Mouse (Mus musculus) limb, embryonic 12.5 days (tissue): ENCODE results near the gene Papss1. TPM values are rescaled to one million over a fixed set of nuclear protein-coding genes. Genes with fewer than 3 reads are reported as not detected.

ENCODE experiments used
- ATAC-seq: fragments of 200-750 bp; cut with Nextera tagmentation; 2 replicates; pipeline ENCODE4 v1.8.0; 2017; ENCODE audit warnings: low read depth, moderate TSS enrichment; ENCODE audit not compliant: insufficient number of reproducible peaks, insufficient read depth, low FRiP score, low TSS enrichment
- H3K27ac ChIP-seq: fragments of 300-500 bp; sonication (generic); 2 replicates; pipeline ENCODE4 v1.5.1; 2016; ENCODE audit warnings: mild to moderate bottlenecking, moderate library complexity
- H3K27me3 ChIP-seq: fragments of 300-500 bp; sonication (generic); 2 replicates; pipeline ENCODE4 v1.6.1; 2016; ENCODE audit warnings: mild to moderate bottlenecking, moderate library complexity
- H3K36me3 ChIP-seq: fragments of 300-500 bp; sonication (generic); 2 replicates; pipeline ENCODE4 v1.6.1; 2016; ENCODE audit warnings: mild to moderate bottlenecking, moderate library complexity
- H3K4me1 ChIP-seq: fragments of 300-500 bp; sonication (generic); replicated peaks from 2 replicates; pipeline ENCODE4 v1.6.1; 2016
- H3K4me2 ChIP-seq: fragments of 300-500 bp; sonication (generic); 2 replicates; pipeline ENCODE4 v1.6.1; 2016; ENCODE audit warnings: mild to moderate bottlenecking, moderate library complexity
- H3K4me3 ChIP-seq: fragments of 300-500 bp; sonication (generic); replicated peaks from 2 replicates; pipeline ENCODE4 v1.5.1; 2016; ENCODE audit warnings: mild to moderate bottlenecking
- H3K9ac ChIP-seq: fragments of 300-500 bp; sonication (generic); replicated peaks from 2 replicates; pipeline ENCODE4 v1.6.1; 2016; ENCODE audit warnings: mild to moderate bottlenecking, moderate library complexity
- H3K9me3 ChIP-seq: fragments of 300-500 bp; sonication (generic); 2 replicates; pipeline ENCODE4 v1.6.1; 2016; ENCODE audit warnings: mild to moderate bottlenecking, moderate library complexity
- WGBS: fragments of 180-500 bp; shearing (Covaris S2); methylation state at CpG from one replicate; pipeline ENCODE4 v1.1.7; 2016; 5-methylcytosine and 5-hydroxymethylcytosine counted together
- polyA plus RNA-seq: library from polyadenylated mRNA; unstranded; fragments of >200 nt; fragmentation: Nextera tagmentation; extraction: Ambion mirVana; gene quantifications from 2 replicates; pipeline ENCODE4 v1.2.1, GENCODE M21; 2016

The Papss1 gene
- polyA plus RNA-seq, 1 experiment from 2014 or later = 129 TPM

DNA sequence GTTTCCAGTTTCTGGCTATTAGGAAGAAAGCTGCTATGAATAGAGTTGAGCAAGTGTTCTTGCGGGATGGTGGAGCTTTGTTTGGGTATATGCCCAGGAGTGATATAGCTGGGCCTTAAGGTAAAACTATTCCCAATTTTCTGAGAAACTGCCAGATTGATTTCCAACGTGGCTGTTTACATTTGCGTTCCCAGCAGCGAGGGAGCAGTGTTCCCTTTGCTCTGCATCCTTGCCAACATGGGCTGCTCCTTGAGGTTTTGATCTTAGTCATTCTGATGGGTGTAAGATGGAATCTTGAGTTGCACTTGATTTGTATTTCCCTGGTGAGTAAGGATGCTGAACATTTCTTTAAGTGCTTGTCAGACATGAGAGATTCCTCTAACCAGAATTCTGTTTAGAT, 14.5 kb upstream of the Papss1 start:
- no peak overlapping the region for H3K4me2 ChIP-seq
- H3K27me3 ChIP-seq = no peaks in the 10 kb centered on the region
- H3K36me3 ChIP-seq = no peaks in the 10 kb centered on the region
- no peaks in the 10 kb centered on the region for H3K9me3 ChIP-seq
- 82% methylated on average over 4 of the region's 4 CpGs for WGBS
- no peaks in the 10 kb centered on the region for H3K4me1 ChIP-seq
- H3K27ac ChIP-seq = no peak overlapping the region
- no peak for ATAC-seq
- no peak overlapping the region for H3K4me3 ChIP-seq
- no peak overlapping the region for H3K9ac ChIP-seq

DNA sequence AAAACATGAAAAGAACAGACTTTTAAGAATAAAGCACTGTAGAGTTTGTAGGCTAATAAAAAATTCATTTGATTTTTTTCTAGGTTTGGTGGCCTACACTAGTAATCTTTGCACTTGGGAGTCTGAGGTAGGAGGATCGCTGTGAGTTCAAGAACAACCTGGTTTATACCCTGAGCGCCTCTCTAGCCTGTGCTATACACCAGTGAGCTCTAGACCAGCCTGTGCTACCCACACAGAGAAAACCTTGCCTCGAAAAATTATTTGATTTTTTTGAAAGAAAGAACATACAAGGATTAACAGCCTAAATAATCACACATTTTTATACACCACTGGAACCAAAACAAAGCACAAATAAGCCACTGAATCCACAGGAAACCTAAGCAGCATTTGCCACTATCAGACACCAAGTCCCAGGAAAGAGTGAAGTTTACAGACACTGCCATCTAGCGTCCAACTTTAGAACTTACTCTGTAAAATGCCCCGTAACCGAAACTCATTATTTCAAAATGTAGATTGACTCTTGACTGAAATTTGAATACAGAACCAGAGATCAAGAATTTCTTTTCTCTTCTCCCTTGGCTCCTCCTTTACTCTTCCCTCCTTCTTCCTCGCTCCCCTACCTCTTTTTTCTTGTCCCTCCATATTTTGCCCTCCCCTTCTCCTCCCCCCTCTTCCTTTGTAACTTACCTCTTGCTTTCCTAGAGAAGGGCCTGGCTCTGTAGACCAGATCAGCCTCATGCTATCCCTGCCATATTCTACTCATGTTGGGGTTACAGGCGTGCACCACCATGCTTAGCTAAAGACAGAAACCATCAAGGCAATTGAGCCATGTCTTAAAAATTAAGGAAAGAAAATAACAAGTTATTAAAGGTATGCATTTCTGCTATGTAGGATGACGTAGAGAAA, 12.0 kb upstream of the Papss1 start:
- ATAC-seq = no peak
- no peaks in the 10 kb centered on the region for H3K27me3 ChIP-seq
- H3K4me2 ChIP-seq = no peak overlapping the region
- no peak overlapping the region for H3K9ac ChIP-seq
- no peak overlapping the region for H3K27ac ChIP-seq
- H3K4me1 ChIP-seq = no peaks in the 10 kb centered on the region
- H3K9me3 ChIP-seq = no peaks in the 10 kb centered on the region
- no peaks in the 10 kb centered on the region for H3K36me3 ChIP-seq
- WGBS = 45% methylated on average over 9 of the region's 9 CpGs
- no peak overlapping the region for H3K4me3 ChIP-seq

- Histone ChIP-seq H3K9ac (no peak overlapping the region), H3K36me3 (no peaks in the 10 kb centered on the region), H3K27me3 (no peaks in the 10 kb centered on the region), H3K4me3 (no peak overlapping the region), H3K4me2 (no peak overlapping the region), H3K27ac (no peak overlapping the region), H3K9me3 (no peaks in the 10 kb centered on the region), H3K4me1 (peaks cover 6% of the 10 kb centered on the region)
- ATAC-seq = no peak
Observed at GRCm38 (mm10) chr3:131555771-131556170, 8.8 kb upstream of the Papss1 start.

GRCm38 (mm10) chr3:131561591-131561990, 3.0 kb upstream of the Papss1 start:
- no peaks in the 10 kb centered on the region for H3K9me3 ChIP-seq
- H3K4me1 ChIP-seq = peaks cover 25% of the 10 kb centered on the region
- no peaks in the 10 kb centered on the region for H3K27me3 ChIP-seq
- no peak overlapping the region for H3K27ac ChIP-seq
- H3K4me3 ChIP-seq = no peak overlapping the region
- H3K9ac ChIP-seq = no peak overlapping the region
- no peak overlapping the region for H3K4me2 ChIP-seq
- ATAC-seq = no peak
- no peaks in the 10 kb centered on the region for H3K36me3 ChIP-seq

DNA sequence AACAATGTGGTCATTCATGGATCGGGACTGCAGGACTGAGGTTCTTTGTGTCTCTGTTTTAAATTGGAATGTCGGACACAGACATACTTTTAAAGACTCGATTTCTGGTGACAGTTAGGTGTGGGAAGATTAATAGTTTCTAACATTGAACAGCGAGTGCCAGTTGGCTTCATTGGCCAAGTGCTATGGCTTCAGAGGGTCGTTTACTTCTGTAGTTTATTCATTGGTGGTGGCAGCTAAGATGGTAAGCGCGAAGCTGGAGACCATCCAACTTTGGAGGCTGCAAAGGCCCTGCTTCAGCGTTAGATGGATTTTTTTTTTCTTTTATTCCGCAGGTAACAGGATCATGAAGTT, 666 bp downstream of the Papss1 start:
- 3% methylated on average over 9 of the region's 9 CpGs for WGBS
- Histone ChIP-seq H3K9me3 (no peaks in the 10 kb centered on the region), H3K9ac (peak overlapping the region; percentile 85), H3K4me1 (peaks cover 23% of the 10 kb centered on the region), H3K36me3 (peaks cover 15% of the 10 kb centered on the region; the same call in 1 of the 2 replicates), H3K27ac (peak overlapping the region; percentile 97), H3K4me3 (peak overlapping the region; percentile 83), H3K4me2 (peak overlapping the region; percentile 69), H3K27me3 (no peaks in the 10 kb centered on the region)
- ATAC-seq = no peak

DNA sequence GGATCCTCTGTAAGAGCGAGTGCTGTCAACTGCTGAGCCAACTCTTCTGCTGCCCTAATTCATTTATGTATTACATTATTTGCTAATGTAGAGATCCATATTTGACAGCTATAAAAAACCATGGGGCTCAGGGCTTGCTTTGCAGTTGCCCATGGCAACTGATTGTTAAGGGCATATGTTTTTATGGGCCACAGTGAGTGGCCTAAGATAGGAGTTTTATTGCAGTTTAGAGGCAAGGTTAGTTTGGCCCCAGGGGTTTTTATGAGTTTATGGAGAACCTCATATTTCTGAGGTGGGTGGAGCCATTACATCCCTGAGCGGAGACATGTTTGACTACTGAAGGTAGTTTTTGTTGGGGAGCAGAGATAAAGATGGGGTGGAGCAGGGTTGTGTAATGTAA, 1.7 kb downstream of the Papss1 start:
- Histone ChIP-seq H3K4me3 (peak overlapping the region; percentile 83), H3K27me3 (no peaks in the 10 kb centered on the region), H3K4me2 (peak overlapping the region; percentile 69), H3K36me3 (peaks cover 16% of the 10 kb centered on the region; the same call in 1 of the 2 replicates), H3K9me3 (no peaks in the 10 kb centered on the region), H3K4me1 (peaks cover 23% of the 10 kb centered on the region), H3K27ac (no peak overlapping the region), H3K9ac (no peak overlapping the region; the same call in 1 of the 2 replicates)
- ATAC-seq = no peak
- 71% methylated on average over 2 of the region's 2 CpGs for WGBS

GRCm38 (mm10) chr3:131570506-131570905, 5.9 kb downstream of the Papss1 start:
- H3K4me2 ChIP-seq = no peak overlapping the region
- ATAC-seq = no peak
- H3K4me3 ChIP-seq = no peak overlapping the region
- H3K9me3 ChIP-seq = no peaks in the 10 kb centered on the region
- peaks cover 23% of the 10 kb centered on the region; the same call in 1 of the 2 replicates for H3K36me3 ChIP-seq
- 47% methylated on average over 1 of the region's 1 CpGs for WGBS
- H3K4me1 ChIP-seq = peaks cover 15% of the 10 kb centered on the region
- H3K27me3 ChIP-seq = no peaks in the 10 kb centered on the region
- H3K9ac ChIP-seq = no peak overlapping the region
- H3K27ac ChIP-seq = no peak overlapping the region

- Histone ChIP-seq H3K9me3 (no peaks in the 10 kb centered on the region), H3K36me3 (peaks cover 27% of the 10 kb centered on the region), H3K27me3 (no peaks in the 10 kb centered on the region), H3K27ac (no peak overlapping the region), H3K4me2 (no peak overlapping the region), H3K4me1 (0 out of 2 replicates have a peak, but pooled peaks cover 7% of the 10 kb centered on the region), H3K9ac (no peak overlapping the region), H3K4me3 (no peak overlapping the region)
- ATAC-seq = no peak
- 88% methylated on average over 3 of the region's 3 CpGs for whole genome bisulfite sequencing
Observed at GRCm38 (mm10) chr3:131573555-131573954, 9.0 kb downstream of the Papss1 start.

DNA sequence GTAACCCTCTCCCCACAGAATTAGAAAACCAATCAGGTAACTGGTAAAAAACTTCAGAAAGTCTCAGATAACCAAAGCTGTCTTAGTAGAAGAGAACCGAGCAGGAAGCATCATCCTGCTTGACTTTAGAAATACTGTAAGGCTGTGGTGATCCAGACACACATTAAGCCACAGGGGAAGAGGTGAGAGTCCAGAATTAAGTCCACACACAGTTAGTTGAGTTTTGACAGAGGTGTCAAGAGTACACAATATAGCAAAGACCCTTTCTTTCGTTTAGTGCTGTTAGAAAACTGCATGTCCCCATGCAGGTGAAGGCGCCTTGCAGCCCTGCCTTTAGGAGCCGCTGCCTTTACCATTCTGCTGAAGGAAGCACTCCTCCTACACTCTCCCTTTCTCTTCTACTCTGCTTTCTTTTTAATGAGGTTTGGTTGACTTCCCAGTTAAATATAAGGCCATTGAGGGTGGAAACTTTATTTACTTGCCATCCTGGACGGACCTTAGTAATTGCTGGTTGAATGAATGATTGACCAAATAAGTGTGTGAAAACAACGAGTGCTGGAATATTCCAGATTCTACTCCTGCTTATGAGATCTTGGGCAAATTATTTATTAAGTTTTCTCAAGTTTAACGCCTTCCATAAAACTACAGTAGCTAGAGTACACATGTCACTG, 14.0 kb downstream of the Papss1 start:
- Histone ChIP-seq H3K4me2 (no peak overlapping the region), H3K4me1 (0 out of 2 replicates have a peak, but pooled peaks cover 9% of the 10 kb centered on the region), H3K27me3 (no peaks in the 10 kb centered on the region), H3K27ac (no peak overlapping the region), H3K9me3 (no peaks in the 10 kb centered on the region), H3K4me3 (no peak overlapping the region), H3K36me3 (peaks cover 55% of the 10 kb centered on the region), H3K9ac (no peak overlapping the region)
- ATAC-seq = no peak
- 88% methylated on average over 7 of the region's 7 CpGs for WGBS

DNA sequence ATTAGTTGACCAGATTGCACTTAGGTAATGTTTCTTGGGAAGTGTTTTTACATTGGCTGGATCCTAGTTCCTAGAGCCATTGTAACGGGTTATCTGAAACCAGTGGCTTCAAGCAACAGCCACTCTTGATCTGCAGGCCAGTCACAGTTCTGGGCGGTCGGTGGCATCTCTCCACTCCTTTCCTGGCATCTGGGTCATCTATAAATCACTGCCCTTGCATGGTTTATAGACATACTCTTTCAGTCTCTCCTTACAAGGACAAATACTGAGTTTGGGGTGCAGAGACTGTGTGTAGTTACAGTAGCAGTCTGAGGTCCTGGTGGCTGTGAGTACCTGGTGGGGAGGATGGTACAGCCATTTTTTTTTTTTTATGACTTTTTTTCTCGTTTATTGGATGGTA, 15.5 kb downstream of the Papss1 start:
- ATAC-seq = no peak
- H3K36me3 ChIP-seq = peaks cover 63% of the 10 kb centered on the region
- no peaks in the 10 kb centered on the region for H3K9me3 ChIP-seq
- 80% methylated on average over 4 of the region's 4 CpGs for WGBS
- no peak overlapping the region for H3K9ac ChIP-seq
- no peaks in the 10 kb centered on the region for H3K27me3 ChIP-seq
- no peak overlapping the region for H3K4me3 ChIP-seq
- no peak overlapping the region for H3K4me2 ChIP-seq
- 0 out of 2 replicates have a peak, but pooled peaks cover 9% of the 10 kb centered on the region for H3K4me1 ChIP-seq
- no peak overlapping the region for H3K27ac ChIP-seq

- Histone ChIP-seq H3K27me3 (no peaks in the 10 kb centered on the region), H3K9me3 (no peaks in the 10 kb centered on the region), H3K27ac (no peak overlapping the region), H3K4me2 (no peak overlapping the region), H3K9ac (no peak overlapping the region), H3K4me1 (0 out of 2 replicates have a peak, but pooled peaks cover 9% of the 10 kb centered on the region), H3K36me3 (peaks cover 69% of the 10 kb centered on the region), H3K4me3 (no peak overlapping the region)
- no peak for ATAC-seq
- 87% methylated on average over 7 of the region's 7 CpGs for WGBS
Observed at GRCm38 (mm10) chr3:131581096-131581495, 16.5 kb downstream of the Papss1 start.
